14 mouse cellular contexts compared by ENCODE assay signal in the genomic region with DNA sequence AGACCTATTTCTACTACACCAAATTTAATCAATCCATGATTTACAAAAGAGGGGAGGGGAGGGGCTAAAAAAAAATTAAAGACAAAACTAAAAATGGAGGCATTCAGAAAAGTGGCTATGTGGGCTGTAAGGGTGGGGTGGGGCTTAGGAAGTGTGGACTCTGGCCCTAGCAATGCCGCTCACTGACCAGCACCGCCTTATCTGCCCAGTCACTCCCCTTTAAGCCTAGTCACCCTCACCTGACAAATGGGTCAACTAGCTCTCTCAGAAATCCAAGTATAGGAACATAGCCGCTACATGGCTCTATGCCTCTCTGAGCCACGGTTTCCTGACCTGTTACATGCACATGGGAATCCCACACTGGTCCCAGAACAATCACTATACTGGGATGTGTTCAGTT. TPM values are rescaled to one million over a fixed set of nuclear protein-coding genes. Genes with fewer than 3 reads are reported as not detected.
DNase-seq lines count a peak whose midpoint lies in the region; ATAC-seq lines count a peak whose summit lies in the region.
"Had no signal": no experiment of that assay in that cellular context is flagged by ENCODE, and none has a peak within 500 bp of the region (broad histone marks: within the 10 kb centered on the region; RNA-seq: fewer than 3 reads in every experiment).

No protein-coding gene starts in this region.

- H3K36me3 ChIP-seq in heart, embryonic 16.5 days (ENCODE audit: control insufficient read depth, insufficient read depth), result no peaks in the 10 kb centered on the region
- H3K36me3 ChIP-seq in liver, embryonic 12.5 days, result no peaks in the 10 kb centered on the region
- H3K36me3 ChIP-seq in liver, embryonic 11.5 days (ENCODE audit: control insufficient read depth, insufficient read depth, low read length), result no peaks in the 10 kb centered on the region
- H3K36me3 ChIP-seq in intestine, embryonic 14.5 days (ENCODE audit: control insufficient read depth, insufficient read depth, low read length), result no peaks in the 10 kb centered on the region
- no peaks in the 10 kb centered on the region for H3K36me3 ChIP-seq in macrophage (ENCODE audit: inconsistent target)
- H3K36me3 ChIP-seq: hindbrain, embryonic 15.5 days; midbrain, embryonic 10.5 days had no signal

- no peaks in the 10 kb centered on the region for H3K27me3 ChIP-seq in heart, embryonic 16.5 days (ENCODE audit: control insufficient read depth, insufficient read depth, low read length)
- H3K27me3 ChIP-seq in liver, embryonic 12.5 days (replicated peaks), result no peaks in the 10 kb centered on the region
- no peaks in the 10 kb centered on the region for H3K27me3 ChIP-seq in liver, embryonic 11.5 days (replicated peaks; ENCODE audit: control insufficient read depth, insufficient read depth, low read length)
- no peaks in the 10 kb centered on the region for H3K27me3 ChIP-seq in intestine, embryonic 14.5 days (replicated peaks; ENCODE audit: control insufficient read depth, insufficient read depth, low read length)
- H3K27me3 ChIP-seq: CH12.LX; hindbrain, embryonic 15.5 days; Patski had no signal

- no peak overlapping the region for H3K9ac ChIP-seq in heart, embryonic 16.5 days (ENCODE audit: low read length)
- no peak overlapping the region for H3K9ac ChIP-seq in liver, embryonic 12.5 days
- no peak overlapping the region for H3K9ac ChIP-seq in liver, embryonic 11.5 days (ENCODE audit: low read depth, low read length)
- H3K9ac ChIP-seq in intestine, embryonic 14.5 days (ENCODE audit: low read length), result no peak overlapping the region
- H3K9ac ChIP-seq: hindbrain, embryonic 15.5 days had no signal

- H3K27ac ChIP-seq in heart, embryonic 16.5 days (ENCODE audit: low read length), result peak overlapping the region; percentile 89
- peak overlapping the region; percentile 46; the same call in 1 of the 2 replicates for H3K27ac ChIP-seq in liver, embryonic 12.5 days
- no peak overlapping the region for H3K27ac ChIP-seq in liver, embryonic 11.5 days (ENCODE audit: low read depth, low read length)
- H3K27ac ChIP-seq in intestine, embryonic 14.5 days (ENCODE audit: low read depth), result peak overlapping the region; percentile 6; the same call in 1 of the 2 replicates
- H3K27ac ChIP-seq in macrophage, result peak overlapping the region; percentile 35
- H3K27ac ChIP-seq: hindbrain, embryonic 15.5 days; midbrain, embryonic 10.5 days had no signal

- peaks cover 42% of the 10 kb centered on the region for H3K4me1 ChIP-seq in heart, embryonic 16.5 days (ENCODE audit: control insufficient read depth, insufficient read depth, low read length)
- peaks cover 66% of the 10 kb centered on the region for H3K4me1 ChIP-seq in liver, embryonic 12.5 days
- peaks cover 31% of the 10 kb centered on the region for H3K4me1 ChIP-seq in liver, embryonic 11.5 days (replicated peaks; ENCODE audit: control insufficient read depth, insufficient read depth, low read length)
- peaks cover 21% of the 10 kb centered on the region for H3K4me1 ChIP-seq in intestine, embryonic 14.5 days (replicated peaks; ENCODE audit: control insufficient read depth, insufficient read depth, low read length)

- no peak overlapping the region for H3K4me3 ChIP-seq in heart, embryonic 16.5 days (ENCODE audit: low read length)
- no peak overlapping the region for H3K4me3 ChIP-seq in liver, embryonic 12.5 days
- no peak overlapping the region for H3K4me3 ChIP-seq in liver, embryonic 11.5 days (ENCODE audit: low read depth, low read length)
- H3K4me3 ChIP-seq in intestine, embryonic 14.5 days (ENCODE audit: low read depth, low read length), result no peak overlapping the region
- H3K4me3 ChIP-seq in macrophage (ENCODE audit: inconsistent target), result no peak overlapping the region
- H3K4me3 ChIP-seq: hindbrain, embryonic 15.5 days; midbrain, embryonic 10.5 days had no signal

- no peak for DNase-seq in heart, postnatal 4 days
- no peak for DNase-seq in liver, embryonic 11.5 days (ENCODE audit: low spot score)
- DNase-seq in intestine, embryonic 14.5 days (ENCODE audit: low spot score), result no peak
- DNase-seq in ovary, postnatal 14 days (ENCODE audit: low spot score), result no peak
- DNase-seq in layer of hippocampus, adult 18-20 months (ENCODE audit: low spot score in 2 of 2), result no peak
- DNase-seq: layer of hippocampus, adult 9-11 months; thymus, adult 18-20 months had no signal

- peaks cover 100% of the 10 kb centered on the region for H3K79me2 ChIP-seq in macrophage (ENCODE audit: inconsistent target)

- 79% methylated on average over 4 of the region's 4 CpGs for WGBS in heart, embryonic 16.5 days
- WGBS in liver, embryonic 12.5 days (ENCODE audit: insufficient replicate concordance), result 73% methylated on average over 4 of the region's 4 CpGs
- 76% methylated on average over 4 of the region's 4 CpGs for WGBS in liver, embryonic 11.5 days
- 94% methylated on average over 4 of the region's 4 CpGs for WGBS in intestine, embryonic 14.5 days
- WGBS in macrophage (ENCODE audit: missing documents), result 85% methylated on average over 4 of the region's 4 CpGs

- no peaks in the 10 kb centered on the region for H3K9me3 ChIP-seq in heart, embryonic 16.5 days (replicated peaks; ENCODE audit: control insufficient read depth, low read length)
- H3K9me3 ChIP-seq in liver, embryonic 12.5 days (replicated peaks), result no peaks in the 10 kb centered on the region
- no peaks in the 10 kb centered on the region for H3K9me3 ChIP-seq in liver, embryonic 11.5 days (ENCODE audit: control insufficient read depth, low read length)
- H3K9me3 ChIP-seq in intestine, embryonic 14.5 days (ENCODE audit: control insufficient read depth, low read length), result no peaks in the 10 kb centered on the region
- H3K9me3 ChIP-seq: hindbrain, embryonic 15.5 days; midbrain, embryonic 10.5 days had no signal

- no peak overlapping the region for H3K4me2 ChIP-seq in heart, embryonic 16.5 days (ENCODE audit: low read depth, low read length)
- no peak overlapping the region for H3K4me2 ChIP-seq in liver, embryonic 12.5 days
- H3K4me2 ChIP-seq in liver, embryonic 11.5 days, result no peak overlapping the region
- no peak overlapping the region for H3K4me2 ChIP-seq in intestine, embryonic 14.5 days (ENCODE audit: low read length)
- H3K4me2 ChIP-seq: hindbrain, embryonic 15.5 days had no signal

- ATAC-seq in heart, embryonic 16.5 days (replicated peaks; ENCODE audit: extremely low read depth, insufficient read depth, low FRiP score), result no peak
- no peak for ATAC-seq in liver, embryonic 12.5 days
- no peak for ATAC-seq in liver, embryonic 11.5 days (replicated peaks; ENCODE audit: low FRiP score)
- ATAC-seq in intestine, embryonic 14.5 days (replicated peaks; ENCODE audit: low FRiP score, low TSS enrichment, low read depth), result 0 out of 2 replicates have a peak, but pooled peaks have one; percentile 37
- ATAC-seq: Patski had no signal

RNA-seq across cellular contexts. Expression of a gene that starts 26.7 kb away (rescaled TPM):
- 16.4 and 21.8 TPM in 2 replicates for polyA plus RNA-seq in heart, embryonic 16.5 days (2015; fragmentation: Nextera tagmentation; extraction: Ambion mirVana)
- total RNA-seq in heart, postnatal 4 days (2021), result 10 to 100 TPM; 29.6 to 38.3 TPM
- 27.2 and 28.8 TPM in 2 replicates for polyA plus RNA-seq in liver, embryonic 12.5 days (2016; fragmentation: Nextera tagmentation; extraction: Ambion mirVana)
- polyA plus RNA-seq in liver, embryonic 11.5 days (2014; fragmentation: Nextera tagmentation; extraction: Ambion mirVana), result 20.1 and 20.4 TPM in 2 replicates
- 20.4 and 23.2 TPM in 2 replicates for polyA plus RNA-seq in intestine, embryonic 14.5 days (2014; fragmentation: Nextera tagmentation; extraction: Ambion mirVana)
- 100 to 1,000 TPM in 13 of 26 experiments, 10 to 100 TPM in 13; 24.2 to 164 (median 103) TPM for total RNA-seq in macrophage (2018; cell fraction: chromatin; rRNA removed)
- total RNA-seq in macrophage (2018; cell fraction: cytosol; rRNA removed), result 10 to 100 TPM; 11.4 to 67.0 (median 51.9) TPM
- total RNA-seq in macrophage (2018; cell fraction: nucleus; rRNA removed), result 100 to 1,000 TPM in 8 of 26 experiments, 10 to 100 TPM in 18; 21.6 to 149 (median 81.0) TPM
- polyA plus RNA-seq in macrophage (2018), result 28.5 to 45.3 TPM (median 29.8 TPM) in 3 replicates
- 10 to 100 TPM; 50.6 to 51.7 TPM for total RNA-seq in layer of hippocampus, adult 18-20 months (2021)
